Mouse (Mus musculus) liver, embryonic 11.5 days (tissue): ENCODE results near the gene Hs6st3. TPM values are rescaled to one million over a fixed set of nuclear protein-coding genes. Genes with fewer than 3 reads are reported as not detected.

ENCODE experiments used
- ATAC-seq: fragments of 200-750 bp; cut with Nextera tagmentation; replicated peaks from 2 replicates; pipeline ENCODE4 v1.8.0; 2017; ENCODE audit warnings: moderate number of reproducible peaks, mild to moderate bottlenecking, moderate TSS enrichment, moderate library complexity; ENCODE audit not compliant: low FRiP score
- DNase-seq: peaks from one replicate; pipeline ENCODE4 v3.0.0-alpha.2; 2017; ENCODE audit warnings: low spot score
- H3K27ac ChIP-seq: fragments of 300-500 bp; sonication (generic); 2 replicates; pipeline ENCODE4 v1.5.1; 2014; ENCODE audit warnings: mild to moderate bottlenecking, low read depth, low read length, control low read depth
- H3K27me3 ChIP-seq: fragments of 300-500 bp; sonication (generic); replicated peaks from 2 replicates; pipeline ENCODE4 v1.6.1; 2014; ENCODE audit warnings: low read length, mixed read lengths; ENCODE audit not compliant: control insufficient read depth, insufficient read depth
- H3K36me3 ChIP-seq: fragments of 300-500 bp; sonication (generic); 2 replicates; pipeline ENCODE4 v1.6.1; 2014; ENCODE audit warnings: mild to moderate bottlenecking, low read length, moderate library complexity, mixed read lengths; ENCODE audit not compliant: control insufficient read depth, insufficient read depth
- H3K4me1 ChIP-seq: fragments of 300-500 bp; sonication (generic); replicated peaks from 2 replicates; pipeline ENCODE4 v1.6.1; 2014; ENCODE audit warnings: low read length, mixed read lengths; ENCODE audit not compliant: control insufficient read depth, insufficient read depth
- H3K4me2 ChIP-seq: fragments of 300-500 bp; sonication (generic); 2 replicates; pipeline ENCODE4 v1.6.1; 2014; ENCODE audit warnings: mild to moderate bottlenecking, control low read depth, moderate library complexity
- H3K4me3 ChIP-seq: fragments of 300-500 bp; sonication (generic); 2 replicates; pipeline ENCODE4 v1.5.1; 2014; ENCODE audit warnings: low read depth, low read length, control low read depth
- H3K9ac ChIP-seq: fragments of 300-500 bp; sonication (generic); 2 replicates; pipeline ENCODE4 v1.6.1; 2014; ENCODE audit warnings: low read depth, low read length, control low read depth
- H3K9me3 ChIP-seq: fragments of 300-500 bp; sonication (generic); 2 replicates; pipeline ENCODE4 v1.6.1; 2016; ENCODE audit warnings: low read length, inconsistent platforms, mixed read lengths; ENCODE audit not compliant: control insufficient read depth
- WGBS: fragments of 180-500 bp; shearing (Covaris S2); extraction: QIAGEN DNeasy Blood & Tissue Kit; methylation state at CpG from one replicate; pipeline ENCODE4 v1.1.7; 2014; 5-methylcytosine and 5-hydroxymethylcytosine counted together
- polyA plus RNA-seq: library from polyadenylated mRNA; unstranded; fragments of >200 nt; fragmentation: Nextera tagmentation; extraction: Ambion mirVana; gene quantifications from 2 replicates; pipeline ENCODE4 v1.2.1, GENCODE M21; 2014

The Hs6st3 gene
- polyA plus RNA-seq, 1 experiment from 2014 or later: not detected

DNA sequence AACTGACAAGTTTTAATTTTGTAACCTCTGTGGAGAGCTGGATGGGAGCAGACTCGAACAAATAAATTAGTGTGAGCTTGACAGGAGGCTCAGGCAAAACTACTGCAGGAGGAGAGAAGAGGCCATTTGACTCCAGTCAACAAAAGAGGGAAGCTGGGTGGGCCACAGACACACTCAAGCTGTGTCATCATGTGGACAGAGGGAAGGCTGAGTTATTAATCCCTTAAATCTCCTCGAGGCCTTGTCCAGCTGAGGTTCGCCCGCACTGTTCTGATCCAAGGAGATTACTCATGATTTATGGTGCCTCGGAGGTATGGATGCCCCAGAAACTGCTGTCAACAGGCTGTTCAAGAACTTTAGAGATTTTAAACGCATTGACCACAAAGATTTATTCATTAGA, 776.4 kb downstream of the Hs6st3 start:
- no peaks in the 10 kb centered on the region for H3K27me3 ChIP-seq
- no peak for ATAC-seq
- DNase-seq: no peak
- no peak overlapping the region for H3K4me2 ChIP-seq
- 67% methylated on average over 6 of the region's 6 CpGs for WGBS
- no peak overlapping the region for H3K9ac ChIP-seq
- no peaks in the 10 kb centered on the region for H3K4me1 ChIP-seq
- no peak overlapping the region for H3K27ac ChIP-seq
- H3K36me3 ChIP-seq: no peaks in the 10 kb centered on the region
- H3K4me3 ChIP-seq: no peak overlapping the region
- no peaks in the 10 kb centered on the region for H3K9me3 ChIP-seq

GRCm38 (mm10) chr14:119918281-119919034, 780.3 kb downstream of the Hs6st3 start:
- H3K27me3 ChIP-seq: no peaks in the 10 kb centered on the region
- H3K4me1 ChIP-seq: no peaks in the 10 kb centered on the region
- WGBS: 74% methylated on average over 6 of the region's 6 CpGs
- no peak overlapping the region for H3K4me3 ChIP-seq
- no peak for ATAC-seq
- no peaks in the 10 kb centered on the region for H3K36me3 ChIP-seq
- H3K9ac ChIP-seq: no peak overlapping the region
- H3K9me3 ChIP-seq: no peaks in the 10 kb centered on the region
- no peak overlapping the region for H3K27ac ChIP-seq
- H3K4me2 ChIP-seq: no peak overlapping the region
- DNase-seq: no peak

GRCm38 (mm10) chr14:119919177-119919576, 781.0 kb downstream of the Hs6st3 start:
- 73% methylated on average over 1 of the region's 1 CpGs for WGBS
- no peak overlapping the region for H3K27ac ChIP-seq
- H3K9ac ChIP-seq: no peak overlapping the region
- H3K9me3 ChIP-seq: no peaks in the 10 kb centered on the region
- DNase-seq: no peak
- ATAC-seq: no peak
- no peak overlapping the region for H3K4me2 ChIP-seq
- no peak overlapping the region for H3K4me3 ChIP-seq
- H3K27me3 ChIP-seq: no peaks in the 10 kb centered on the region
- no peaks in the 10 kb centered on the region for H3K36me3 ChIP-seq
- H3K4me1 ChIP-seq: no peaks in the 10 kb centered on the region

Other genes starting within 250 kb of the Hs6st3 start
- gene Dzip1, start 212.9 kb upstream of the Hs6st3 start, polyA plus RNA-seq: 7.2 and 7.8 TPM in 2 replicates
- gene Dnajc3, start 200.4 kb upstream of the Hs6st3 start, polyA plus RNA-seq: 53.7 and 54.7 TPM in 2 replicates
- 7.0 and 7.3 TPM in 2 replicates for gene Uggt2, start 38.9 kb upstream of the Hs6st3 start, polyA plus RNA-seq